Mouse (Mus musculus): ENCODE results near the gene Prdm16.

The Prdm16 gene

DNA sequence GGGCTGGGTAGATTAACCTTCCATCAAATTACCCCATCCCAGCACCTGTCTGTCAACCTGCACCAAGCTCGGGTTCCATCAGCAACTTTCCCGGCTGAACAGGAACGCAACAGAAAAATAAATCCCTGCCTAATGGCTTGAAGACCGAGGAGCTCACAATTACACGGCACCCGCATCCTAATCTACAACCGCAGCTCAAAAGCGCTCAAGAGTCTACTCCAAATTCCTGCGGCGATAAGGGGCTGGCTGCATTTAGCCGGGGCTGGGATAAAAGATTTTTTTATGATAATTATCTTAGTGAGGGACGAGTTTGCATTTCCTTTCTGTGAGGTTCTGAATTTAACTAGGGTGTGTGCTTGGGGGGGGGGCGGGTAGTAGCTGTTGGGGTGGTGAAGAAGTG, 284.4 kb downstream of the Prdm16 start:
- in situ Hi-C loops (cut with MboI; ENCODE audit: low pct_unique_long_range_greater_than_20kb in 1 of 2, low sequenced_read_pairs in 2 of 2, unreplicated experiment in 1 of 2), result no loop called here

DNA sequence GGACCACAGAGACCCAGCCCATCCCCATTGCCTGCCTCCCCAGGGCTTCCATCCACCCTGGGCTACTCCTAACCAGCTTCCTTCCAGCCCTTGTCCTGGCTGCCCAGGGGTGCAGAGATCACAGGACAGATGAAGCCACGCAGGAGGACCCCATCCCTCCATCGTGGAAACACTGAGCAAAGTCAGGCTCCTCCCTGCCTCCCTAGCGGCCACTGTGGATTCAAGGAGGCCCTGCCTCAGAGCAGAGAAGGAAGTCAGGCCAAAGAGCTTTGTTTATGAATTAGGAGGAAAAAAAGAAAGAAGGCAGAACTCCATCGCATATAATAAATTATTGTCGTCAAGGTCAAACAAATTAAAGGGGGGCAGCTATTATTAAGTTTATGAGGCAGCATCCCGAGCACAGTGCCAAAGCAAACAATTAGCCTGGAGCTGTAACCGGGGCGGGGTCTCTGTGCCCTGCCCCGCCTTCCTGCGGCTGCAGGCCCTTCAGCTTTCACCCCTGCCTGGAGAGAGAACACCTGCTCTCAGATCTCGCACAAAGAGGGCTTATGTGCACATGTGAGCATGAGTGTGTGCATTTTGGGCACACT, 288.4 kb downstream of the Prdm16 start:
- in situ Hi-C loops (cut with MboI; ENCODE audit: low pct_unique_long_range_greater_than_20kb in 1 of 2, low sequenced_read_pairs in 2 of 2, unreplicated experiment in 1 of 2), result no loop called here

DNA sequence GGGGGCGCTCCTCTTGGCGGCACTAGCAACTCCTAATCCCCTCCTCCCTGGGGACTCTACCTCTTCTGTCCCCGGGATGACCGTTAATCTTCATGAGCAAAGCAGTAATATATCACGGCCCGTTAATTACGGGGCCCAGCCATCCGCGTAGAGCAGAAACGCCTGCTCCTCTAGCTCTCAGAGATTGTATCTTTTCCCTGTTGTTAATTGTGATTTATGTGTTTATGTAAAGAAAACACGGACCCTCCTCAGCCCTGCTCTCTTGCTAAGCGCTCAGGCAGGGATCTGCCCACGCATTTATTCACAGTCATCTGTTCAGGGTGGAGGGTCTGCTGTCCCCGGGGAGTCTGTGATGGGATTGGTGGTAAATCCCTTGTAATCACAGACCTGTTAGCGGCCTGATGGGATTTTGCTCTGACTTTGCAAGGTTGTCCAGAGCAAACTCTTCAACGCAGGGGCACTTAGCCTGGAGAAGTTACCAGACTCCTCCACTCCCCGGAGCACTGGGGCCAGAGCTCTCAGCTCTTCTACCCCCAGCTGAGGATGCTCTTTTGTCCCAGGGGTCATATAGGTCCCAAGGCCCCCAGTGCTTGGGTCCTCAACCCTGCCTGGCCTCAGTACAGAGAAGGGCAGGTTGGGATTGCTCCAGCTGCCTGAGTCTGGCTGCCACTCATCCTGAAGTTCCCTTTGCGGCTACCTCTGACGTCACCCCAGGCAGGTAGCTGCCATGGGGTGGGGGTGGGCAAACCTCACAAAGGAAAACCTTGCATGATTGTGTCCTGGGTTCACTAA, 289.7 kb downstream of the Prdm16 start:
- in situ Hi-C loops (cut with MboI; ENCODE audit: low pct_unique_long_range_greater_than_20kb in 1 of 2, low sequenced_read_pairs in 2 of 2, unreplicated experiment in 1 of 2), result no loop called here

DNA sequence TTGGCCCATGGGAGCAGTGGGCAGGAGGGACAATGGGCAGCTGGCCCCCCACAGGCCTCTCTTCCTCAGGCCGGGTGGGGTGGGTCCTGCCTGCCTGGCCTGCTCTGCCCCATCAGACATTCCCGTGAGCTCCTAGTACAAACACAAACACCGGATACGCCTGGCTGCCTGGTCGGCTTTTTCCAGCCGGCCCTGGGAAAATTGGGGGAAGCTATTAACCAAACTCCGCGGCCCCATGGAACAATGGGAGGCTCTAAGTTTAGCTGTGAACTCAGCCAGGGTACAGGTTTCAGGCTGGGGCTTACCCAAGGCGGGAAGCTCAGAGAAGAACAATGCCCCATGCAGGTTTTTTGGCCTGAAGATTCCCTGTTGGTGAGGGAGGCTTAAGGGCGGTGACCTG, 300.0 kb downstream of the Prdm16 start:
- in situ Hi-C loops (cut with MboI; ENCODE audit: low pct_unique_long_range_greater_than_20kb in 1 of 2, low sequenced_read_pairs in 2 of 2, unreplicated experiment in 1 of 2), result no loop called here

- in situ Hi-C loops (cut with MboI; ENCODE audit: low pct_unique_long_range_greater_than_20kb in 1 of 2, low sequenced_read_pairs in 2 of 2, unreplicated experiment in 1 of 2), result no loop called here
Measured at GRCm38 (mm10) chr4:154335761-154336160, 300.9 kb downstream of the Prdm16 start, which contains the start of gene B230104I21Rik. Gene B230104I21Rik, plus strand, starts transcription at chr4:154336127.

- in situ Hi-C loops (cut with MboI; ENCODE audit: low pct_unique_long_range_greater_than_20kb in 1 of 2, low sequenced_read_pairs in 2 of 2, unreplicated experiment in 1 of 2), result no loop called here
Measured at GRCm38 (mm10) chr4:154334699-154335402, 301.8 kb downstream of the Prdm16 start.

- in situ Hi-C loops (cut with MboI; ENCODE audit: low pct_unique_long_range_greater_than_20kb in 1 of 2, low sequenced_read_pairs in 2 of 2, unreplicated experiment in 1 of 2), result no loop called here
Measured at GRCm38 (mm10) chr4:154333300-154333699, 303.4 kb downstream of the Prdm16 start.

- in situ Hi-C loops (cut with MboI; ENCODE audit: low pct_unique_long_range_greater_than_20kb in 1 of 2, low sequenced_read_pairs in 2 of 2, unreplicated experiment in 1 of 2), result no loop called here
Measured at GRCm38 (mm10) chr4:154331271-154331670, 305.4 kb downstream of the Prdm16 start.

DNA sequence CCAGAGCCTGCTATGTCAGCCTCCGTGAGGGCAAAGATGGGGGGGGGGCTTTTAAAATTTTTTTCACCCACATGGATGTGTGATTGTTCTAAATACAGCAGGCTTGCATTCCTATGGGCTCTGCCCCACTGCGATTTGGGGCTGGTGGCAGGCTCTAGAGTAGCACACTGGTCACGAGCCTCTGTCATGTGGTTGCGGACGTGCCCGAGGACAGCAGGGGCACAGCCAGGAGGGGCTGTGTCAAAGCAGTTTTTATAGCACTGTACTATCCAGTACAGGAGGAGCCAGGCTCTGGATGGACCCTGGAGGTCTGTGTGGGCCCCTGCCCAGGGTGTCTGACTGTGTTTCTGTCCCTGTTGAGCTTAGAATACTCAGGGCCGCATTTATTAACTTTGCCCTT, 306.7 kb downstream of the Prdm16 start:
- in situ Hi-C loops (cut with MboI; ENCODE audit: low pct_unique_long_range_greater_than_20kb in 1 of 2, low sequenced_read_pairs in 2 of 2, unreplicated experiment in 1 of 2), result no loop called here

- in situ Hi-C loops (cut with MboI; ENCODE audit: low pct_unique_long_range_greater_than_20kb in 1 of 2, low sequenced_read_pairs in 2 of 2, unreplicated experiment in 1 of 2), result no loop called here
Measured at GRCm38 (mm10) chr4:154328836-154329235, 307.8 kb downstream of the Prdm16 start.

GRCm38 (mm10) chr4:154328431-154328830, 308.2 kb downstream of the Prdm16 start:
- in situ Hi-C loops (cut with MboI; ENCODE audit: low pct_unique_long_range_greater_than_20kb in 1 of 2, low sequenced_read_pairs in 2 of 2, unreplicated experiment in 1 of 2), result no loop called here

DNA sequence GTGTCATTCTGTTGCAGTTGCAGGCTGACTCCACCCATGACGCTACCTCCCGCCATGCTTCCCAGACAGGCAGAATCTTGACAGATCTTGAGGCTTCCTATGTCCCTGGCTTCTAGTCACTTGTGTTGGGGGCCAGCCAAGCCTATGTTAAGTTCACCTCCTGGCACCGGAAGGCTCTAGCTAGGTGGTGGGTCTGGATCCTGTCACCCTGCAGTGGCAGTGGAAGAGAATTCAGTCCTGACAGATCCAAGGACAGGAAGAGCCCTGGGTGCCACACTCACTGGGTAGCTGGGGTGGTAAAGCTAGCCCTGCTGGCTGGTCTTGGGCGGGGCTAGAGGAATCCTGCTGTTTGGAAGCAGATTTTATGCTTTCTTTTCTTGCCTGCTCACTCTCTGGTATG, 311.3 kb downstream of the Prdm16 start:
- in situ Hi-C loops (cut with MboI; ENCODE audit: low pct_unique_long_range_greater_than_20kb in 1 of 2, low sequenced_read_pairs in 2 of 2, unreplicated experiment in 1 of 2), result no loop called here

DNA sequence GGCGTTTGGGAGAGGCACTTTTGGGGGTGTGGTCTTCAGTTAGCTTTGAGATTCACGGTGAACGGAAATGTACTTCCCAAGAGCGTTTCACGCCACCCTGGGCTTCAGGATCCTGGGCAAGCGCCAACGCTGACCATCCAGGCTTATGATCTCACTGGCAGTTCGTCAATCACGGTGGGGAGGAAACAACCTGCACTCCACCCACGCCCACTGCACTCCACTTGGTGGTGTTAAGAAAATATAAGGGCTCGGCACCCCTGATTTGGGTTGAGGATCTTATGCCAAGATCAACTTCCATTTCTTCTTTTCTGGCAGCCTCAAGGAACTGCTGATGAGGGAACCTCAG, 323.1 kb downstream of the Prdm16 start:
- in situ Hi-C loops (cut with MboI; ENCODE audit: low pct_unique_long_range_greater_than_20kb in 1 of 2, low sequenced_read_pairs in 2 of 2, unreplicated experiment in 1 of 2), result no loop called here

DNA sequence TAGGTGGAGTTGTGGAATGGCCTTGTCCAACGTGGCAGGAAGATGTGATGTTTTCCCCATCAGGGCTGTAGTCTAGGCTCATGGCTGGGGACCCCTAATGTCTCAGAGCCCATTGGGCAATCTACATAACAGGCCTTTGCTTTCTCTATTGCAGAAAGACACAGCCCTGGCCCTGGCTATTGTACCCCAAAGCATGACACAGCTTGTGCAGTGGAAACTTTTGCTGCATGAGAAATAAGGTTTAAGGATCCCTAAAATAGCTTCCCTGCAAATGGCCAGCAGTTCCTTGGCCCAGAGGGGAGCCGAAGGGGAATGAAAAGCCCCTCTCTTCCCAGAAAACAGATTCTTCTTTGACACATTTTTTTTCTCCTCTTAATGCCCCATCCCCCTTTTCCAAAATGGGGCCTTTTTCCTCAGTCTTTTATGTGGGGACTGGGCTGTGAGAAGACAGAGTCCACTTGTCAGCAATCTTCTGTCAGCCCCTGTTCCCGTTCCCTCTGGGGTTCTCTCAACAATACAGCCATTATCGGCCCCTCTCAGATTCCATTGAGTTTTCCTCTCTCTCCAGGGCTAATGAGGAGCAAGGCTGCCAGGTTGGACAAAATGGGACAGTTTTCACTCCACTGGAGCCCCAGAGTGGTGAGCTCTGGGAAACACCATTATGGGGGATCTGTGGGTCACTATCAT, 323.6 kb downstream of the Prdm16 start:
- in situ Hi-C loops (cut with MboI; ENCODE audit: low pct_unique_long_range_greater_than_20kb in 1 of 2, low sequenced_read_pairs in 2 of 2, unreplicated experiment in 1 of 2), result no loop called here

GRCm38 (mm10) chr4:154312143-154312812, 324.4 kb downstream of the Prdm16 start:
- in situ Hi-C loops (cut with MboI; ENCODE audit: low pct_unique_long_range_greater_than_20kb in 1 of 2, low sequenced_read_pairs in 2 of 2, unreplicated experiment in 1 of 2), result no loop called here

DNA sequence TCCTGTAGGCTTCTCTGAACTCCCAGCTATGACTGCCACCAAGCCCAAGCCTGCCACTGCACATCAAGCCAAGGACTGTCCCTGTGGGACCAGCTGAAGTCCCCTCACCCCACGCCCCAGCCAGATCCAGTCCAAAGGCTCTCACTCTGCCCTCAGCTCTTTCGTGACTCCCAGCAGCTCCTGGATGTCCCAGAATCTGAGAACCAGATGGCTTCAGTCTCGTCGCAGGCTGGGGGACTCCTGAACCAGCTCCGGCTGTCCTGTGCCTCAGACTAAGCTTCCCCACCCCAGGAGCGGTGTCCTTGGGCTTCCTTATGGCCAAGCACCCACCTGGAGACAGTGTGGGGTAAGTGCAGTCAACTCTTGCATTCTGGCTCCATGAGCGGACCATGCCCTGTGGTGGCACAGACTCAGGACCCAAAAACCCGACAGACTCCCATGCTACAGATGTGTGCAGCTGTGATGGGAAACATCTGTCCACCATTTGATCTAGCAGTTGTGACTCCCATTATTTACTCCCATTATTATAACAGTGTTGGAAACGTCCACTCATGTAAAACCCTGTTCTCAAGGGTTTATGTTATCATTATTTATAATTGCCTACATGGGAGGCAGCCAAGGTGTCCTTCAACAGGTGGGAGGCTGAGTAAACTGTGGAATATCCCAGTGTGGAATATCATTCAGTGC, 326.0 kb downstream of the Prdm16 start:
- in situ Hi-C loops (cut with MboI; ENCODE audit: low pct_unique_long_range_greater_than_20kb in 1 of 2, low sequenced_read_pairs in 2 of 2, unreplicated experiment in 1 of 2), result no loop called here

DNA sequence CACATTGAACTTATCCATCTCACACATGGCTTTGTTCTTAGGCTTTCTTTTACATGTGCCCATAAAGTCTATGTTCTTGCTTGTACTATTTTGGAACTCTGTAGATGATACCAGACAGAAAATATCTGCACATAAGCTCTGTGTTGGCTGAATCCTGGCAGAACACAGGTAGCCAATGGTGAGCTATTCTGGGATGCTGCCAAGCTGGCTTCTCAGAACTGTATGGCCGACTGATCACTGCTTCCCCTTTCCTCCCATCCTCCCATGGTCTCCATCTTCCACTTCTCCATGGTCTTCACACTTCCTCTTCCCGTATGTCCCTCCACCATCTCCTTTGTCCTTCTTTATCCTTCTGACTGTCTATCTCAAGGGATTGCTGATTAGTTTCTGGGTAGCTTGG, 327.5 kb downstream of the Prdm16 start:
- in situ Hi-C loops (cut with MboI; ENCODE audit: low pct_unique_long_range_greater_than_20kb in 1 of 2, low sequenced_read_pairs in 2 of 2, unreplicated experiment in 1 of 2), result no loop called here

GRCm38 (mm10) chr4:154301466-154301881, 335.2 kb downstream of the Prdm16 start, which contains the start of gene Arhgef16:
Gene Arhgef16, minus strand, starts transcription at chr4:154301676.
- in situ Hi-C loops (cut with MboI; ENCODE audit: low pct_unique_long_range_greater_than_20kb in 1 of 2, low sequenced_read_pairs in 2 of 2, unreplicated experiment in 1 of 2), result no loop called here
